Mouse (Mus musculus): ENCODE measurements around the gene Hs2st1.

- no peak for TF ChIP-seq GATA1 (IDR thresholded peaks at IDR 0.05; ENCODE audit: borderline replicate concordance, low read length)
- TF ChIP-seq FLI1 (IDR thresholded peaks at IDR 0.05; ENCODE audit: low read length) = no peak
Measured at GRCm38 (mm10) chr3:144437871-144438398, 132.0 kb downstream of the Hs2st1 start.
